Mouse (Mus musculus): Measurements from ENCODE around the gene Nabp2. TPM values are rescaled to one million over a fixed set of nuclear protein-coding genes. Genes with fewer than 3 reads are reported as not detected.
A peak's percentile ranks its signal among the peaks of the same experiment; 100 is the strongest.

The Nabp2 gene
- polyA plus RNA-seq, 1 experiment: 29.8 TPM

DNA sequence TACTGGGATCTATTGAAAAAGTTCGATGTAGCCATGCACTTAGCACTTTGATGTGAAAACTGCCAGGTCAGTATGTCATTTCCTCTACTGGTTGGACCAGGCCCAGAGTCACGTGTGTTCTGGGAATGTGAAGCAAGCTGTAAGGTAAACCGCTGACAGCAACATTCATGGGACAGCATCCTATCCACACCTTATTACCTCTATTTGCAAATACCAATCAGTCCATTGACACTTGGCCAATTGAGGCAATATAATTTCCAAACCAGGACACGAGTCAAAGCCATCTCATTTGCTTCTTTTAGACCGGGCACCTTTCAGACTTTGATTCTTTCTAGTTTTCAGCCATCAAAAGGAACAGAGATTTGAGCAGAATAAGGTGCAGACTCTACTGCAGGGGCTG, 17.8 kb upstream of the Nabp2 start:
- DNase-seq (ENCODE audit: low read depth): peak; percentile 70

- no peak for DNase-seq (ENCODE audit: low read depth)
Observed at GRCm38 (mm10) chr10:128425260-128425659, 14.0 kb upstream of the Nabp2 start.

GRCm38 (mm10) chr10:128424604-128425003, 13.3 kb upstream of the Nabp2 start:
- DNase-seq (ENCODE audit: low read depth): no peak

DNA sequence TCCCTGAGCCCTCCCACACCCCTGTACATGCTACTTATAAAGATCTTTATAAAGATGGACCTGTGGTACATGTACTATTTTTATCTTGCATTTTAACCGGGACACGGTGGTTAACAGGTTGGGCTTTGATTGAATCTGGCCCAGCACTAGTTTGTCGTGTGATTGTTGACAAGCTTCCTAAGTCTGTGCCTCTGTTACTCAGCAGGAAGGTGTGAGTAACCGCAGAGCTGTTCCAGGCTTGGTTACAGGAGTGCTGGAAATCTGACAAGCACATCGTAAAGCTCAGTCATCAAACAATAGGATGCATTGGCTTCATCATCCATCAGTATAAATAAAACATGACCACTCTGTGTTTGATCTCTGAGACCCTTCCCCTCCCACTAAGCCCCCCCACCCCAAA, 11.1 kb upstream of the Nabp2 start:
- DNase-seq (ENCODE audit: low read depth): no peak

GRCm38 (mm10) chr10:128414848-128415247, 3.6 kb upstream of the Nabp2 start:
- DNase-seq (ENCODE audit: low read depth): no peak

DNA sequence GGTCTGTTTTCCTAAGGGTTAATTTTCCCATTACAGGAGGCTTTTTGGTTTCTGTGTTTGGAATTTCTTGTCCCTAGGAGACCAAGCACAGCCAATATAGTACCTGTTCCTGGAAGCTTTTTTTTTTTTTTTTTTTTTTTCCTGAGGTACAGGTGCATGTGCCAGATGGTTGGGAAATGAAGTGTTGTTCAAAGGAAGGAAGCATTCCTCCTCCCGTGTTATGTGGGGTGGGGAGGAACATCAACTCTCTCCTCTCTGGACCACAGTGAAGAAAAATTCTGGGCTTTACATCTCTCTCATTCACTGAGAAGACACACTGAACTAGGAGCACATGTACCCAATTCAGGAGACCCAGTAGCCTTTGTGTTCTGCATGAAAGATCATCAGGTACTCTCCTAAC, 1.8 kb upstream of the Nabp2 start:
- DNase-seq (ENCODE audit: low read depth): no peak

DNA sequence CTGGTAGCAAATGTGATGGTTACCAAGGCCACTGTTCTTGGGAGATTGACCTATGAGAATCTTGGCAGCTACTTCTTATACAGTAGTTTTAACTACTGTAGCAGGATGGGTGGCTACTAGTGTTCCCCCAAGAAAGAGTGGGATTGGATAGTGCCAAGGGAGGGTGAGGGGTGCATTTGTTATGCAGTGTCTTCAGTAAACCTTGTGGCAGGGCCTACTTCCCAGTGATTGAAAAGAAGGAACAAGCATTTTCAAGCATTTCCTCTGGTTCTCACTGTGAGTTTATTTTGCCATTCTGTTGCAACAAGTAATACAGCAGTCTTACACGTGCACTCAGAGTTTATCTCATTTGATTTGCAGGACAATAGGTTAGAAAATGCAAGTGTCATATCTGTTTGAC, 1.3 kb upstream of the Nabp2 start:
- DNase-seq (ENCODE audit: low read depth): no peak

GRCm38 (mm10) chr10:128412055-128412381, 726 bp upstream of the Nabp2 start:
- DNase-seq (ENCODE audit: low read depth): no peak

DNA sequence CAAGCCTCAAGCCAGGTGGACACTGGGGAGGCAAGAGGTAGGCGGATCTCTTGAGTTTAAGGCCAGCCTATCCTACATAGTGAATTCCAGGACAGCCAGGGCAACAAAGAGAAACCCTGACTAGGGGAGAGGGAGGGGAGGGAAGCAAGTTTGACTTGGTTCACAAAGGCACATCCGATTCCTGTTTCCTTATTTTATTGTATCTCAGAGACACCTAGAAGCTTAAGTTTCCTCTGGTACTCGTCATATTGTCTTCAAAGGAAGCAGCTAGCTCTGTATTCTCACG, 789 bp downstream of the Nabp2 start:
- no peak for DNase-seq (ENCODE audit: low read depth)

- peak; percentile 86 for DNase-seq (ENCODE audit: low read depth)
Observed at GRCm38 (mm10) chr10:128409692-128410559, 1.4 kb downstream of the Nabp2 start.

DNA sequence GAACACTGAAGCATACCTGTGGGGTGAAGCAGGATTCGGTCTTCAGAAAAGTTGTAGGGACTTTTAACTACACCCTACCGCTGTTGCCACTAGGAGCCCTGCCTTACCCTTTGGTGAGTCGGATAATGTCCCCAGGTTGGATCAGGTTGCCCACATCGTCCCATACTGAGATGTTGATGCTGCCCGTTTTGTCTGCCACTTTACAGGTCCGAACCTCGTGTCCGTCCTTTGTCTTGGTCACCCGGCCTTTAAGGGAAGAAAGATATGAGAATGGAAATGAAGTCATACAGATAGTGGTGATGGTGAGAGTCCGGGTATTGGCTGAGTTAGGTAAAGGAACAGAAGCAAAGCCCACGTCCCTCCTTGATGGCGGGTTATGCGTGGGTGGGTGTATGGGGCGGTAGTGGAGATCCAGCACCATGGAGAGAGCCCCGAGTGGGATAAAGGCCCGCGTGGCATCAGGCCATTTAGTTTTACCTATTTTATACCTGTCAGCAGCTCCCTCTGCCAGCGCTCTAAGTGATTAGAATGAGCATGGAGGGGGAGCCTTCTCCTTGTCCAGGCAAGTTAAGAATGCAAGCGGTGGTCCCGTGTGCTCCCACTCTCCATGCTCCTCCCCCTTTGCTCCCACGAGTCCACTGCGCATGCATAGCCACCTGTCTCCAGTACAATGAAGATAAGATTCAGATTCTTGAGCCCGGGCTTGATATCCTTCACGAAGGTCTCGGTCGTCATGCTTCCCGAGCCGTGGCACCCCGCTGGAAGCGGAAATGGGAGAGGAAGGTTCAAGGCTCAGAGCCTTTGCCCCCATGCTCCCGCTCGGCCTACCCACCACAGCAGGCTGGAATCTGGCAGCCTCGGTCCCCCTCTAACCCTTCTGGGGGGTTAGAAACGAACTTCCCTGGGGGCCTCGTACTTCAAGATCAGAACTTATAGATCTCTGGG, 2.4 kb downstream of the Nabp2 start:
- DNase-seq (ENCODE audit: low read depth): no peak

DNA sequence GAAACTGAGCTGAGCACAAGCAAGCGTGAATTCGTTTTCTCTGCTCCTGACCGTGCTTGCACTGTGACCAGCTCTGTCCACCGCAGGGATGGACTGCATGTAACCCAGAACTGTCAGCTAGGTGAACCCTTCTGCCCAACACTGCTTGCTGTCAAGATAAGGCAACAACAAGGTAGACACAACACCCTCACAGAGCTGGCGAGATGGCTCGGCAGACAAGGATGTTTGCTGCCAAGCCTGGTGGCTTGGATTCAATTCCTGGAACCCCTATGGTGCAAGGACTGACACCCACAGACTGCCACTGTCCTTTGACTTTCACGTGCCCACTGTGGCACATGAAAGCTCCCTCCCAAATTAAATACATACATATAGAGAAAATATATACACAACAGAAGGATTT, 7.4 kb downstream of the Nabp2 start:
- DNase-seq (ENCODE audit: low read depth): no peak

DNA sequence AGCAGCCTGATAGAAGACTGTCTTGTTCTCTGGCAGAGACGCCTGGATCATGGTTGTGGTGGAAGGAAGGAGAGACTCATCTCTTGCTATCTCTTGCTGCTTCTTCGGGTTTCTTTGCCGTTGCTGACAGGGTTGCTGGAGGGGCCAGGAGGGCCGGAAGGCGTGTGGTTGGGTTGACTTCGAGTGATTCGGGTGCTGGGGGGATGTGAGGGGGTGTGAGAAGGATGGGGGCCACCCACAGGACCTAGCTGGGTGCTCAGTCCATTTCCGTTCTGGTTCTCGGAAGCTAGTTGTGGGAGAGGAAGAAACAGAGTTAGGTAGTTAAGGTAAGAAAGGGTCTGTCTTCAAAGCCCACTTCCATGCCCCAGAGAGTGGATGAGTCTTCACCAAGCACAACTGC, 9.7 kb downstream of the Nabp2 start:
- no peak for DNase-seq (ENCODE audit: low read depth)

DNA sequence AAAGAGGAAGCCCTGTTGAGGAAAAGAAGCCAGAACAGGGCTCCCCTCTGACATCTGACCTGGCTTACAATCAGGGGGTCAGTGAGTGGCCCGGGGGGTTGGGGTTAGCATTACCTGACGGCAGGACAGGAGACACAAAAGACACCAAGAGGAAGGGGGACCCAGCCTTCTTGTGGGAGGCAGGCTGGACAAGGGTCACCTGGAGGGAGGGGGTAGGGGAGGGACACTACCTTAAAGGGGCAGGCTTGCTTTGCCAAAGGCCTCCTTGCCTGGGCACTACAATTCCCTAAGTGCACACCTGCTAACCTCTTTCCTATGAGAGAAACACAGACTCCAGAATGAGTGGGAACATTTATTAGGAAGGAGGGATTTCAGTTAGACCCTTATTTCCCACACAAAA, 10.2 kb downstream of the Nabp2 start, which contains the start of gene Slc39a5:
Slc39a5 (minus strand) TSS at position 174 of the 400 bp plus-strand sequence.
- no peak for DNase-seq (ENCODE audit: low read depth)

DNA sequence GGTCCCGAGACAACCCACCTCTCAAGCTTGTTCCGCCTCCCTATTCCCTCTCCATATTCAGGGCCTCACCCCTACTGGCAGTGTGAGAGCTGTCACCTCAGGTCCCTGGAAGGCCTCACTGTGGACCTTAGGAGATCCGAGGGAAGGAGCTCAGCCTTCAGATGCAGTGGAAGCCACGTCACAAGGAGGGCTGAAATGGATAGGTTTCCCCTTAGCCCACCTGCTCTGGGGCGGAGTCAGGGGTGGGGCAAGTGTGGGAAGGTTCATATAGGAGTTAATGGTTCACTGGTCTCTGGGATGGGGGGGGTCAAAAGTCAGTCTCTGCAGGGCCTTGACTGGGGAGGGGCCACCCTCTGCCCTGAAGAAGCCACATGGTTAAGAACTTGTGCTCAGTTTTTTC, 11.0 kb downstream of the Nabp2 start:
- no peak for DNase-seq (ENCODE audit: low read depth)

DNA sequence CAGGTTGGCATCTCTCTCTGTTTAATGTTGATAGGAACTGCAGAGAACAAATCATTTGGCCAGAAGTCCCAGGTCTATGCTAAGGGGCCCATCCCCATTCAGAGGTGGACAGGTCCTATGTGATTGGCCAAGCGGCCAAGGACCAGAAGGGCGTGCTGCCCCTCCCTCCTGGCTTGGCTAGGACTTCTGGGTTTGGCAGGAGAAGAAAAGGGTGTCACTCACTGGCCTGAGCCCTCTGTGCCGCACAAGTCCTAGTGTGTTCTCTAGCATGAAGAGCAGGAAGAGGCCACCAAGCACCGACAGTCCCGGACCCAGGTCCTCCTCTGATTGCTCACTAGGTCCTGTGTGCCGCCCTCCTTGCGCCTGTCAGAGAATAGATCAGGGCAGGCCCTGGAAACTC, 13.8 kb downstream of the Nabp2 start:
- no peak for DNase-seq (ENCODE audit: low read depth)

DNA sequence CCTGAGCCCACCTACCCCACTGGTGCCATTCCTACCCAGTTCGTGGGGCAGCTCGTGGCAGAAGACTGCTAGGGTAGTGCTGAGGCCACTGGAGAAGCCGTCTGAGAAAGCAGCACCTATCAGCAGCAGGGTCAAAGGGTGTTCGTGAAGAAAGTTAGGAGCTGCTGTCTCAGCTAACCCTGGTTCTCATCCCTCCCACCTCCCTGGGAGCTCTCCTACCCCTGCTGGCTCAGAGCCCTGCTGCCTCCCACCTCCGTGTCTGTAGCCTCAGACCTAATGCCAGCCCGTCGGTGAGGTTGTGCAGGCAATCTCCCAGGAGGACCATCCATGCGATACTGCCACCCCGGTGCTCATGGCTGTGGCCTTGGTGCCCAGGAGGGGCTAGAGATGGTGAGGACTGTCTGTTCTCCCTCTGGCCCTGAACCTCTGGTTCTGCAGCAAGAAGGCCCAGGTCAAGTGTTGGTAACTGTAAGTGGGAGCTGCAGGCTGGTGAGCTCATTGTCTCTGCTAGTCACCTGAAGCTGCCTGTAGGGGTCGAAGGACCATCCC, 14.5 kb downstream of the Nabp2 start:
- no peak for DNase-seq (ENCODE audit: low read depth)

GRCm38 (mm10) chr10:128396017-128396673, 15.1 kb downstream of the Nabp2 start:
- no peak for DNase-seq (ENCODE audit: low read depth)

DNA sequence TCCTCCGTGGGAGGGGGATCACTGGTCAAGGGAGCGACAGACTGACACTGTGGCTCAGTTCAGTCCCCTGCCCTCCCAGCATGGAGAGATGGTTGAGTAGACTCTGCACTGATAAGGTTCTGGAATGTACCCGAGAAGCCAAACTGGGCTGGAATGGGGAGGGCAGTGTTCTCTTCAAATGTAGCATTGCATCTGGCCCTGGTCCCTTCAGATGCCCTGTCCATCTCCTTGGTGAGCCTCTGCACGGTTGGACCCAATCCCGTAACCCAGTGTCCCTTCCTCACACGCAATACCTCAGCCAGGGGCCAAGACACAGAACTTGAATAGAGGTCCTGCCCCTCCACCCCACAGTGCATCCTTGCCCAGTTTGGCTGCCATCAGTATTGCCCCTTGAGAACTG, 19.4 kb downstream of the Nabp2 start:
- no peak for DNase-seq (ENCODE audit: low read depth)

DNA sequence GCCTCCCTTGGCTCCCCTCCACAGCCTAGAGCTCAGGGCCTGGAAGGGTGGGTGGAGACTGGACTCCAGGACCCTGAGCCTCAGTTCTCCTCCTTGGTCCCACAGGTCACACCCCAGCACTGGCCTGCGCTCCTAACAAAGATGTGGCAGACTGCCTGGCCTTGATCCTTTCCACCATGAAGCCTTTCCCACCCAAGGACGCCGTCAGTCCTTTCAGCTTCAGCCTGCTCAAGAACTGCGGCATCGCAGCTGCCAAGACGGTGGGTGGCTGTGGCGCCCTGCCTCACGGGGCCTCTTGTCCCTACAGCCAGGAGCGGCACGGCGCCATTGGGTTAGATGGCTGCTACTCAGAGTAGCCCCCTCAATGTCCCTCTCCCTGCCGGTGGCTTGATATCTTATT, 20.9 kb downstream of the Nabp2 start:
- no peak for DNase-seq (ENCODE audit: low read depth)

DNA sequence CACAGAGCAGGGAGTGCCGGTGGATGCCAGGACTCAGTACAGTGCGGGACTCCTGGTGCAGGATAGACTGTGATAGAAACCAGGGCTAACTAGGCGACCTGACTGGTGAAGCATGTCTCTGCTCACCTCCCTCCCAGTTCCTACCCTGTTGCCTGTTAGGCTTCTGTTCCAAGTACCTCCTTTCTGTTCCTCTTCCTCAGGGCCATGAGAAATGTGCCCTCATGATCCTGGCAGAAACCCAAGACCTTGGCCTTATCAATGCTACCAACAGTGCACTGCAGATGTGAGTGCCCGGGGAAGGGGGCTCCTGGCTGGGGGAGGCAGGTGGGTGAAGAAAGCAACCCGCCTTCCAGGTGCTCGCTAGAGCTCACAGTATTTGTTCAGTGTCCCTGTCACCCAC, 21.7 kb downstream of the Nabp2 start:
- no peak for DNase-seq (ENCODE audit: low read depth)

DNA sequence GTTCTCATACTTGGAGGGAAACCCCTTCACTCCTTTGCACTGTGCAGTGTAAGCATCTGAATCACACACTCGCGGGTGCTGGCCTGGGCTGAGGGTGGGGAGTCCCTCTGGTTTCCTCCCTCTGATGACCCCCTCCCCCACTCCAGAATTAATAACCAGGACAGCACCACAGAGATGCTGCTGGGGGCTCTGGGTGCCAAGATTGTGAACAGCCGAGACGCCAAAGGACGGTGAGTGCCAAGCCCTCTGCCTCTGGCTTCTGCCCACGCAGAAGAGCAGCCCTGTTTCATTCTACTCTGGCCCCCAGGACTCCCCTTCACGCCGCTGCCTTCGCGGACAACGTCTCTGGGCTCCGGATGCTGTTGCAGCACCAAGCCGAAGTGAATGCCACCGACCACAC, 22.4 kb downstream of the Nabp2 start:
- DNase-seq (ENCODE audit: low read depth): no peak
